ENCODE assay signal across 11 mouse cellular contexts in genomic region chr4:102762075-102762474, GRCm38 (mm10). TPM values are rescaled to one million over a fixed set of nuclear protein-coding genes. Genes with fewer than 3 reads are reported as not detected.
DNase-seq lines count a peak whose midpoint lies in the region; ATAC-seq lines count a peak whose summit lies in the region.
"Had no signal": no experiment of that assay in that cellular context is flagged by ENCODE, and none has a peak within 500 bp of the region (broad histone marks: within the 10 kb centered on the region; RNA-seq: fewer than 3 reads in every experiment).

No protein-coding gene starts in this region.

- no peak for ATAC-seq in hindbrain, embryonic 11.5 days (ENCODE audit: low FRiP score)
- peak; percentile 74 for ATAC-seq in granulocyte monocyte progenitor cell, adult 5-6 weeks (replicated peaks; ENCODE audit: poor library complexity, severe bottlenecking)
- no peak for ATAC-seq in midbrain, embryonic 16.5 days

- H3K27me3 ChIP-seq in hindbrain, embryonic 11.5 days (ENCODE audit: control insufficient read depth, insufficient read depth, low read length): no peaks in the 10 kb centered on the region
- H3K27me3 ChIP-seq in hindbrain, embryonic 10.5 days (ENCODE audit: insufficient read depth, poor library complexity, severe bottlenecking): no peaks in the 10 kb centered on the region
- no peaks in the 10 kb centered on the region for H3K27me3 ChIP-seq in midbrain, embryonic 16.5 days (ENCODE audit: control insufficient read depth, insufficient read depth, low read depth, low read length)

- no peak overlapping the region for H3K27ac ChIP-seq in hindbrain, embryonic 11.5 days (ENCODE audit: low read depth, low read length)
- no peak overlapping the region for H3K27ac ChIP-seq in hindbrain, embryonic 10.5 days
- no peak overlapping the region for H3K27ac ChIP-seq in midbrain, embryonic 16.5 days (ENCODE audit: low read length)

- H3K4me2 ChIP-seq in hindbrain, embryonic 11.5 days (replicated peaks; ENCODE audit: low read depth, low read length): peak overlapping the region; percentile 15; the same call in 1 of the 2 replicates
- H3K4me2 ChIP-seq in midbrain, embryonic 16.5 days (ENCODE audit: low read length): peak overlapping the region; percentile 89
- H3K4me2 ChIP-seq: liver, embryonic 11.5 days had no signal

- H3K36me3 ChIP-seq in hindbrain, embryonic 11.5 days (ENCODE audit: control insufficient read depth, insufficient read depth, low read length): no peaks in the 10 kb centered on the region
- no peaks in the 10 kb centered on the region for H3K36me3 ChIP-seq in hindbrain, embryonic 10.5 days
- H3K36me3 ChIP-seq in midbrain, embryonic 16.5 days (ENCODE audit: control insufficient read depth, insufficient read depth, low read length): no peaks in the 10 kb centered on the region

- H3K9ac ChIP-seq in hindbrain, embryonic 11.5 days (ENCODE audit: low read depth, low read length): no peak overlapping the region
- H3K9ac ChIP-seq in midbrain, embryonic 16.5 days (ENCODE audit: low read depth, low read length): no peak overlapping the region

- no peaks in the 10 kb centered on the region for H3K4me1 ChIP-seq in hindbrain, embryonic 11.5 days (replicated peaks; ENCODE audit: control insufficient read depth, insufficient read depth, low read length)
- H3K4me1 ChIP-seq in hindbrain, embryonic 10.5 days (replicated peaks): peaks cover 13% of the 10 kb centered on the region
- peaks cover 28% of the 10 kb centered on the region for H3K4me1 ChIP-seq in midbrain, embryonic 16.5 days (ENCODE audit: control insufficient read depth, insufficient read depth, low read length)

- WGBS in hindbrain, embryonic 11.5 days: 89% methylated on average over 7 of the region's 7 CpGs
- WGBS in hindbrain, embryonic 10.5 days: 86% methylated on average over 7 of the region's 7 CpGs
- WGBS in midbrain, embryonic 16.5 days: 76% methylated on average over 7 of the region's 7 CpGs

- intact Hi-C loops in left cerebral cortex, postnatal 10 days (cut with DNase I): loop anchor here (5.0 kb wide), 2 partner anchors 95 to 165 kb away; no protein-coding TSS in a partner anchor

- no peak overlapping the region for H3K4me3 ChIP-seq in hindbrain, embryonic 11.5 days (ENCODE audit: low read depth, low read length)
- H3K4me3 ChIP-seq in hindbrain, embryonic 10.5 days: no peak overlapping the region
- peak overlapping the region; percentile 66 for H3K4me3 ChIP-seq in midbrain, embryonic 16.5 days (ENCODE audit: low read depth, low read length)

- DNase-seq in hindbrain, embryonic 11.5 days (ENCODE audit: low spot score): no peak
- DNase-seq in hindbrain, embryonic 10.5 days (ENCODE audit: low spot score): no peak
- DNase-seq in MEL-GATA-1-ER (ENCODE audit: extremely low read depth, low read depth): peak; percentile 33
- DNase-seq in adrenal gland, postnatal 36 days: no peak
- no peak for DNase-seq in left cerebral cortex, postnatal 10 days (ENCODE audit: extremely low spot score in 1 of 2, low spot score in 2 of 2)
- DNase-seq: cerebellum, postnatal 36 days; kidney, postnatal 14 days; lung, postnatal 4 days had no signal

- H3K9me3 ChIP-seq in hindbrain, embryonic 11.5 days (ENCODE audit: control insufficient read depth, low read length): no peaks in the 10 kb centered on the region
- no peaks in the 10 kb centered on the region for H3K9me3 ChIP-seq in hindbrain, embryonic 10.5 days
- no peaks in the 10 kb centered on the region for H3K9me3 ChIP-seq in midbrain, embryonic 16.5 days (replicated peaks; ENCODE audit: control insufficient read depth, low read length, poor library complexity, severe bottlenecking)

RNA-seq across cellular contexts. Expression of gene Sgip1, which starts 21.0 kb away (rescaled TPM):
- 20.3 and 22.9 TPM in 2 replicates for polyA plus RNA-seq in hindbrain, embryonic 11.5 days (2014; fragmentation: Nextera tagmentation; extraction: Ambion mirVana)
- 8.0 and 14.7 TPM in 2 replicates for polyA plus RNA-seq in hindbrain, embryonic 10.5 days (2016; fragmentation: Nextera tagmentation; extraction: Ambion mirVana)
- 3.4 and 9.2 TPM in 2 replicates for total RNA-seq in granulocyte monocyte progenitor cell, adult 5-6 weeks (2014; fragmentation: Nextera tagmentation)
- 10.4 and 17.0 TPM in 2 replicates for total RNA-seq in granulocyte monocyte progenitor cell, adult 5-6 weeks (2017)
- polyA plus RNA-seq in midbrain, embryonic 16.5 days (2015; fragmentation: Nextera tagmentation; extraction: Ambion mirVana): 79.9 and 80.4 TPM in 2 replicates
- total RNA-seq in adrenal gland, postnatal 36 days (2021): 1 to 10 TPM; 4.9 to 8.5 TPM
- total RNA-seq in left cerebral cortex, postnatal 10 days (2021): 100 to 1,000 TPM; 279 to 302 TPM

Comparison
In these comparisons a context has a peak if more than half of its experiments do, and no peak if none do; other contexts are left out.
1. RNA of gene Sgip1, which starts 21.0 kb away (total RNA-seq): 279 to 302 TPM in left cerebral cortex, postnatal 10 days; 3.4 to 17.0 TPM in granulocyte monocyte progenitor cell, adult 5-6 weeks and 4.9 to 8.5 TPM in adrenal gland, postnatal 36 days; every median in the first group is over 10 times any median in the second.